Mouse (Mus musculus): ENCODE measurements at regions not wholly inside any gene's neighbourhood (a gene's known extent, or its start where the extent isn't known, plus 50 kb on each side); places are given as distances from the start of the nearest gene placed in this dataset.

- no peak for DNase-seq (ENCODE audit: low read depth)
- TF ChIP-seq POLR2A (IDR thresholded peaks at IDR 0.05; ENCODE audit: borderline replicate concordance, extremely low read depth, insufficient read depth, insufficient read length, poor library complexity, severe bottlenecking) (no peak), CTCF (IDR thresholded peaks at IDR 0.05; ENCODE audit: borderline replicate concordance, extremely low read depth, insufficient read depth, insufficient read length) (no peak)
These were observed 208.7 kb downstream of the Otol1 start for GRCm38 (mm10) chr3:70216096-70216495.

GRCm38 (mm10) chr3:70218757-70219360 is 211.4 kb downstream of the Otol1 start:
- TF ChIP-seq CTCF (IDR thresholded peaks at IDR 0.05; ENCODE audit: borderline replicate concordance, extremely low read depth, insufficient read depth, insufficient read length) (no peak), POLR2A (IDR thresholded peaks at IDR 0.05; ENCODE audit: borderline replicate concordance, extremely low read depth, insufficient read depth, insufficient read length, poor library complexity, severe bottlenecking) (no peak)
- DNase-seq (ENCODE audit: low read depth), result no peak

GRCm38 (mm10) chr3:70223443-70224065 is 216.1 kb downstream of the Otol1 start:
- TF ChIP-seq POLR2A (IDR thresholded peaks at IDR 0.05; ENCODE audit: borderline replicate concordance, extremely low read depth, insufficient read depth, insufficient read length, poor library complexity, severe bottlenecking) (no peak), CTCF (IDR thresholded peaks at IDR 0.05; ENCODE audit: borderline replicate concordance, extremely low read depth, insufficient read depth, insufficient read length) (no peak)

GRCm38 (mm10) chr3:70224846-70225245 is 217.4 kb downstream of the Otol1 start:
- TF ChIP-seq CTCF (IDR thresholded peaks at IDR 0.05; ENCODE audit: borderline replicate concordance, extremely low read depth, insufficient read depth, insufficient read length) (no peak), POLR2A (IDR thresholded peaks at IDR 0.05; ENCODE audit: borderline replicate concordance, extremely low read depth, insufficient read depth, insufficient read length, poor library complexity, severe bottlenecking) (no peak)
- DNase-seq (ENCODE audit: low read depth), result peak; percentile 61

More at GRCm38 (mm10) chr3:70223443-70224065, 216.1 kb downstream of the Otol1 start:
- peak; percentile 90 for DNase-seq (ENCODE audit: low read depth)

GRCm38 (mm10) chr3:70227165-70227564 is 219.8 kb downstream of the Otol1 start:
- DNase-seq (ENCODE audit: low read depth), result no peak
- TF ChIP-seq CTCF (IDR thresholded peaks at IDR 0.05; ENCODE audit: borderline replicate concordance, extremely low read depth, insufficient read depth, insufficient read length), result no peak
- TF ChIP-seq POLR2A (IDR thresholded peaks at IDR 0.05; ENCODE audit: borderline replicate concordance, extremely low read depth, insufficient read depth, insufficient read length, poor library complexity, severe bottlenecking), result no peak

- peak; percentile 23 for DNase-seq (ENCODE audit: low read depth)
- no peak for TF ChIP-seq POLR2A (IDR thresholded peaks at IDR 0.05; ENCODE audit: borderline replicate concordance, extremely low read depth, insufficient read depth, insufficient read length, poor library complexity, severe bottlenecking)
- no peak for TF ChIP-seq CTCF (IDR thresholded peaks at IDR 0.05; ENCODE audit: borderline replicate concordance, extremely low read depth, insufficient read depth, insufficient read length)
These were observed 241.2 kb downstream of the Otol1 start for GRCm38 (mm10) chr3:70248655-70249054.

GRCm38 (mm10) chr3:70249922-70250321 is 242.5 kb downstream of the Otol1 start:
- TF ChIP-seq POLR2A (IDR thresholded peaks at IDR 0.05; ENCODE audit: borderline replicate concordance, extremely low read depth, insufficient read depth, insufficient read length, poor library complexity, severe bottlenecking) (no peak), CTCF (IDR thresholded peaks at IDR 0.05; ENCODE audit: borderline replicate concordance, extremely low read depth, insufficient read depth, insufficient read length) (no peak)
- no peak for DNase-seq (ENCODE audit: low read depth)

GRCm38 (mm10) chr3:70250733-70251132 is 243.3 kb downstream of the Otol1 start:
- no peak for TF ChIP-seq POLR2A (IDR thresholded peaks at IDR 0.05; ENCODE audit: borderline replicate concordance, extremely low read depth, insufficient read depth, insufficient read length, poor library complexity, severe bottlenecking)
- TF ChIP-seq CTCF (IDR thresholded peaks at IDR 0.05; ENCODE audit: borderline replicate concordance, extremely low read depth, insufficient read depth, insufficient read length), result no peak
- DNase-seq (ENCODE audit: low read depth), result peak; percentile 36

GRCm38 (mm10) chr3:70263318-70263717 is 255.9 kb downstream of the Otol1 start:
- DNase-seq (ENCODE audit: low read depth), result peak; percentile 51
- TF ChIP-seq POLR2A (IDR thresholded peaks at IDR 0.05; ENCODE audit: borderline replicate concordance, extremely low read depth, insufficient read depth, insufficient read length, poor library complexity, severe bottlenecking), result no peak
- TF ChIP-seq CTCF (IDR thresholded peaks at IDR 0.05; ENCODE audit: borderline replicate concordance, extremely low read depth, insufficient read depth, insufficient read length), result no peak

GRCm38 (mm10) chr3:70288590-70289388 is 281.4 kb downstream of the Otol1 start:
- DNase-seq (ENCODE audit: low read depth), result peak; percentile 35
- TF ChIP-seq POLR2A (IDR thresholded peaks at IDR 0.05; ENCODE audit: borderline replicate concordance, extremely low read depth, insufficient read depth, insufficient read length, poor library complexity, severe bottlenecking), result no peak
- TF ChIP-seq CTCF (IDR thresholded peaks at IDR 0.05; ENCODE audit: borderline replicate concordance, extremely low read depth, insufficient read depth, insufficient read length), result no peak

- DNase-seq (ENCODE audit: low read depth), result peak; percentile 80
- TF ChIP-seq POLR2A (IDR thresholded peaks at IDR 0.05; ENCODE audit: borderline replicate concordance, extremely low read depth, insufficient read depth, insufficient read length, poor library complexity, severe bottlenecking), result no peak
- TF ChIP-seq CTCF (IDR thresholded peaks at IDR 0.05; ENCODE audit: borderline replicate concordance, extremely low read depth, insufficient read depth, insufficient read length), result no peak
These were observed 300.1 kb downstream of the Otol1 start for GRCm38 (mm10) chr3:70307556-70307955.
